Mouse (Mus musculus): ENCODE data around the gene Atf3. TPM values are rescaled to one million over a fixed set of nuclear protein-coding genes. Genes with fewer than 3 reads are reported as not detected.

Gene Atf3
- polyA plus RNA-seq, 1 experiment: not detected

- Histone ChIP-seq H3K27ac (ENCODE audit: control insufficient read depth, insufficient read depth, low read depth, low read length) (no peak overlapping the region), H3K4me1 (ENCODE audit: control insufficient read depth, insufficient read depth, low read length) (no peaks in the 10 kb centered on the region), H3K27me3 (ENCODE audit: control insufficient read depth, insufficient read depth, low read length) (no peaks in the 10 kb centered on the region), H3K4me3 (ENCODE audit: control insufficient read depth, low read depth, low read length) (no peak overlapping the region), H3K36me3 (ENCODE audit: control insufficient read depth, insufficient read depth, low read length) (no peaks in the 10 kb centered on the region)
- no peak for TF ChIP-seq POLR2A (IDR thresholded peaks at IDR 0.05; ENCODE audit: control insufficient read depth, low read depth, low read length)
- TF ChIP-seq CTCF (IDR thresholded peaks at IDR 0.05; ENCODE audit: control insufficient read depth, insufficient read depth, insufficient replicate concordance, low read depth, low read length): no peak
These were observed 39.5 kb upstream of the Atf3 start for GRCm38 (mm10) chr1:191257351-191257771.

GRCm38 (mm10) chr1:191256566-191257350, 38.9 kb upstream of the Atf3 start:
- H3K4me3 ChIP-seq (ENCODE audit: control insufficient read depth, low read depth, low read length): no peak overlapping the region
- H3K36me3 ChIP-seq (ENCODE audit: control insufficient read depth, insufficient read depth, low read length): no peaks in the 10 kb centered on the region
- H3K27me3 ChIP-seq (ENCODE audit: control insufficient read depth, insufficient read depth, low read length): no peaks in the 10 kb centered on the region
- TF ChIP-seq POLR2A (IDR thresholded peaks at IDR 0.05; ENCODE audit: control insufficient read depth, low read depth, low read length) (no peak), CTCF (IDR thresholded peaks at IDR 0.05; ENCODE audit: control insufficient read depth, insufficient read depth, insufficient replicate concordance, low read depth, low read length) (no peak)
- H3K4me1 ChIP-seq (ENCODE audit: control insufficient read depth, insufficient read depth, low read length): no peaks in the 10 kb centered on the region
- H3K27ac ChIP-seq (ENCODE audit: control insufficient read depth, insufficient read depth, low read depth, low read length): no peak overlapping the region

- H3K27me3 ChIP-seq (ENCODE audit: control insufficient read depth, insufficient read depth, low read length): no peaks in the 10 kb centered on the region
- no peaks in the 10 kb centered on the region for H3K4me1 ChIP-seq (ENCODE audit: control insufficient read depth, insufficient read depth, low read length)
- TF ChIP-seq POLR2A (IDR thresholded peaks at IDR 0.05; ENCODE audit: control insufficient read depth, low read depth, low read length): no peak
- TF ChIP-seq CTCF (IDR thresholded peaks at IDR 0.05; ENCODE audit: control insufficient read depth, insufficient read depth, insufficient replicate concordance, low read depth, low read length): no peak
- H3K4me3 ChIP-seq (ENCODE audit: control insufficient read depth, low read depth, low read length): no peak overlapping the region
- no peak overlapping the region for H3K27ac ChIP-seq (ENCODE audit: control insufficient read depth, insufficient read depth, low read depth, low read length)
- H3K36me3 ChIP-seq (ENCODE audit: control insufficient read depth, insufficient read depth, low read length): no peaks in the 10 kb centered on the region
These were observed 38.3 kb upstream of the Atf3 start for GRCm38 (mm10) chr1:191256134-191256533.

GRCm38 (mm10) chr1:191254448-191254847, 36.6 kb upstream of the Atf3 start:
- Histone ChIP-seq H3K27ac (ENCODE audit: control insufficient read depth, insufficient read depth, low read depth, low read length) (no peak overlapping the region), H3K27me3 (ENCODE audit: control insufficient read depth, insufficient read depth, low read length) (no peaks in the 10 kb centered on the region), H3K4me1 (ENCODE audit: control insufficient read depth, insufficient read depth, low read length) (no peaks in the 10 kb centered on the region), H3K36me3 (ENCODE audit: control insufficient read depth, insufficient read depth, low read length) (no peaks in the 10 kb centered on the region), H3K4me3 (ENCODE audit: control insufficient read depth, low read depth, low read length) (no peak overlapping the region)
- TF ChIP-seq POLR2A (IDR thresholded peaks at IDR 0.05; ENCODE audit: control insufficient read depth, low read depth, low read length) (no peak), CTCF (IDR thresholded peaks at IDR 0.05; ENCODE audit: control insufficient read depth, insufficient read depth, insufficient replicate concordance, low read depth, low read length) (no peak)

GRCm38 (mm10) chr1:191253636-191254035, 35.8 kb upstream of the Atf3 start:
- Histone ChIP-seq H3K36me3 (ENCODE audit: control insufficient read depth, insufficient read depth, low read length) (no peaks in the 10 kb centered on the region), H3K27ac (ENCODE audit: control insufficient read depth, insufficient read depth, low read depth, low read length) (no peak overlapping the region), H3K4me1 (ENCODE audit: control insufficient read depth, insufficient read depth, low read length) (no peaks in the 10 kb centered on the region), H3K4me3 (ENCODE audit: control insufficient read depth, low read depth, low read length) (no peak overlapping the region), H3K27me3 (ENCODE audit: control insufficient read depth, insufficient read depth, low read length) (no peaks in the 10 kb centered on the region)
- no peak for TF ChIP-seq CTCF (IDR thresholded peaks at IDR 0.05; ENCODE audit: control insufficient read depth, insufficient read depth, insufficient replicate concordance, low read depth, low read length)

- Histone ChIP-seq H3K27me3 (ENCODE audit: control insufficient read depth, insufficient read depth, low read length) (no peaks in the 10 kb centered on the region), H3K27ac (ENCODE audit: control insufficient read depth, insufficient read depth, low read depth, low read length) (no peak overlapping the region), H3K4me1 (ENCODE audit: control insufficient read depth, insufficient read depth, low read length) (no peaks in the 10 kb centered on the region), H3K4me3 (ENCODE audit: control insufficient read depth, low read depth, low read length) (no peak overlapping the region), H3K36me3 (ENCODE audit: control insufficient read depth, insufficient read depth, low read length) (no peaks in the 10 kb centered on the region)
- TF ChIP-seq CTCF (IDR thresholded peaks at IDR 0.05; ENCODE audit: control insufficient read depth, insufficient read depth, insufficient replicate concordance, low read depth, low read length) (no peak), POLR2A (IDR thresholded peaks at IDR 0.05; ENCODE audit: control insufficient read depth, low read depth, low read length) (no peak)
These were observed 32.1 kb upstream of the Atf3 start for GRCm38 (mm10) chr1:191249975-191250374.

- TF ChIP-seq CTCF (IDR thresholded peaks at IDR 0.05; ENCODE audit: control insufficient read depth, insufficient read depth, insufficient replicate concordance, low read depth, low read length) (no peak), POLR2A (IDR thresholded peaks at IDR 0.05; ENCODE audit: control insufficient read depth, low read depth, low read length) (no peak)
- H3K4me3 ChIP-seq (ENCODE audit: control insufficient read depth, low read depth, low read length): no peak overlapping the region
- no peaks in the 10 kb centered on the region for H3K4me1 ChIP-seq (ENCODE audit: control insufficient read depth, insufficient read depth, low read length)
- H3K27ac ChIP-seq (ENCODE audit: control insufficient read depth, insufficient read depth, low read depth, low read length): no peak overlapping the region
- no peaks in the 10 kb centered on the region for H3K36me3 ChIP-seq (ENCODE audit: control insufficient read depth, insufficient read depth, low read length)
- no peaks in the 10 kb centered on the region for H3K27me3 ChIP-seq (ENCODE audit: control insufficient read depth, insufficient read depth, low read length)
These were observed 30.6 kb upstream of the Atf3 start for GRCm38 (mm10) chr1:191248423-191248822.

All from testis, adult 2 months (tissue).